Mouse (Mus musculus) heart, adult 2 months (tissue): ENCODE data around the gene Tor4a. TPM values are rescaled to one million over a fixed set of nuclear protein-coding genes. Genes with fewer than 3 reads are reported as not detected.
A peak's percentile ranks its signal among the peaks of the same experiment; 100 is the strongest.

Source experiments
- DNase-seq, 2 experiments: peaks; one replicate each; pipeline ENCODE4 v3.0.0; 2021
- H3K27ac ChIP-seq: fragments of 200-600 bp; 2 replicates; pipeline ENCODE4 v1.8.1; 2022
- H3K27me3 ChIP-seq: fragments of 200-500 bp; 2 replicates; pipeline ENCODE4 v1.6.1; 2012; ENCODE audit warnings: mild to moderate bottlenecking, low read length, inconsistent platforms, mixed read lengths; ENCODE audit not compliant: control insufficient read depth, insufficient read depth
- H3K36me3 ChIP-seq: fragments of 200-500 bp; 2 replicates; pipeline ENCODE4 v1.6.1; 2012; ENCODE audit warnings: low read length, inconsistent platforms; ENCODE audit not compliant: control insufficient read depth, insufficient read depth
- H3K4me1 ChIP-seq: fragments of 200-500 bp; 2 replicates; pipeline ENCODE4 v1.6.1; 2011; ENCODE audit warnings: low read length; ENCODE audit not compliant: control insufficient read depth, insufficient read depth
- H3K4me3 ChIP-seq: fragments of 200-600 bp; 2 replicates; pipeline ENCODE4 v1.8.1; 2022
- H3K79me2 ChIP-seq: fragments of 200-500 bp; replicated peaks from 2 replicates; pipeline ENCODE4 v1.6.1; 2012; ENCODE audit warnings: mild to moderate bottlenecking, inconsistent platforms, low read length, moderate library complexity, mixed read lengths; ENCODE audit not compliant: control insufficient read depth, insufficient read depth
- H3K9ac ChIP-seq: fragments of 200-500 bp; 2 replicates; pipeline ENCODE4 v1.6.1; 2012; ENCODE audit warnings: low read depth, mild to moderate bottlenecking, control low read depth, inconsistent platforms, low read length, mixed read lengths
- CTCF ChIP-seq: fragments of 200-600 bp; IDR thresholded peaks from 2 replicates; pipeline ENCODE4 v1.8.1; 2022; ENCODE audit warnings: antibody characterized with exemption, mild to moderate bottlenecking, moderate library complexity
- EP300 ChIP-seq: fragments of 200-500 bp; IDR thresholded peaks from 2 replicates; pipeline ENCODE4 v1.6.1; 2011; ENCODE audit warnings: low read depth, low read length, control low read depth; ENCODE audit not compliant: insufficient read depth
- POLR2A ChIP-seq: fragments of 200-500 bp; IDR thresholded peaks from 2 replicates; pipeline ENCODE4 v1.6.1; 2011; ENCODE audit warnings: mild to moderate bottlenecking, low read depth, low read length, control low read depth; ENCODE audit not compliant: insufficient read depth
- WGBS: fragments of 180-500 bp; shearing (Covaris S2); methylation state at CpG from one replicate; pipeline ENCODE4 v1.1.7; 2018; 5-methylcytosine and 5-hydroxymethylcytosine counted together
- intact Hi-C: fragments of 180-260 bp; cut with DNase I; formaldehyde crosslinking; loops from one replicate; pipeline ENCODE4 v1.15.1; 2025
- polyA plus RNA-seq: library from polyadenylated mRNA; depleted of rRNA; stranded (reverse); fragments of >200 nt; gene quantifications from 2 replicates; pipeline ENCODE4 v1.2.3, GENCODE M21; 2012
- total RNA-seq, 2 experiments: library from RNA; stranded (reverse); gene quantifications; 2 replicates each; pipeline ENCODE4 v1.2.3; 2021

The Tor4a gene
- total and polyA plus RNA-seq, 3 experiments, result 4.3 to 6.8 (median 4.9) TPM

DNA sequence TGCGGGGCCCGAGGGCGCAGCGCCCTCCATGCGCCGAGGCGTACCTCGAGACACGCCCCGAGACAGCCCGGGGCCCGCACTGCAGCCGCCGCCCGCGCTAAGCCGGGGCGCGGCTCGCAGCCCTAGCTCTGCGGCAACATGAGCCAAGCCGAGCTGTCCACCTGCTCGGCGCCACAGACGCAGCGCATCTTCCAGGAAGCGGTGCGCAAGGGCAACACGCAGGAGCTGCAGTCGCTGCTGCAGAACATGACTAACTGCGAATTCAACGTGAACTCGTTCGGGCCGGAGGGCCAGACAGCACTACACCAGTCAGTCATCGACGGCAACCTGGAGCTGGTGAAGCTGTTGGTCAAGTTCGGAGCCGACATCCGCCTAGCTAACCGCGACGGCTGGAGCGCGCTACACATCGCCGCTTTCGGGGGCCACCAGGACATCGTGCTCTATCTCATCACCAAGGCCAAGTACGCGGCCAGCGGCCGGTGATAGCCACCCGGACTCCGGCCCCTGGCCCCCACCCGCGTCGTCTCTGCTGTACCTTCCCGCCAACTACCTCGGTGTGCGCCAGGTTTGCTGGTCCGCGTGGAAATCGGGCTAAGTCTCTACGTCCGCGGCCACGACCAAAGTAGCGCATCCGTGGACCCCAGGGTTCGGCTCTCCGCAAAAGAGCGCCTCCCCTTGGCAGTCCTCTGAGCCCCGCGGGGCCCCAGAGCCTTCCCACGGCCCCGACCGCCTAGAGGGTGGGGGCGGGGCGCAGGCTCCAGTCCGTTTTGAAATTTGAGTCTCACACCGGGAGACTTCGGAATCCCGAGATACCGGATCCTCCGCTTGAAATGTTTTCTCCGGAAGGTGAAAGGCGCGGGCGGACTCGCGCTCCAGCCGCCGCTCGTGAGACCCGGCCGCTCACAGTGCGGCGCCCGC, 15.5 kb downstream of the Tor4a start:
- peak; percentile 64 to 71 for DNase-seq
- peak overlapping the region; percentile 89 for H3K27ac ChIP-seq
- H3K4me1 ChIP-seq, result peaks cover 23% of the 10 kb centered on the region
- no peaks in the 10 kb centered on the region for H3K36me3 ChIP-seq
- peak overlapping the region; percentile 61 for H3K4me3 ChIP-seq
- H3K9ac ChIP-seq, result peak overlapping the region; percentile 50
- TF ChIP-seq POLR2A, result no peak
- no peak for TF ChIP-seq EP300
- peak; percentile 42 for TF ChIP-seq CTCF
- H3K27me3 ChIP-seq, result no peaks in the 10 kb centered on the region
- WGBS, result under 1% methylated on average over 100 of the region's 100 CpGs
- intact Hi-C loops, result loop anchor here (1.0 to 5.0 kb wide), 2 partner anchors 15 to 39 kb away; partner anchors contain the start of gene Tor4a
- no peaks in the 10 kb centered on the region for H3K79me2 ChIP-seq

DNA sequence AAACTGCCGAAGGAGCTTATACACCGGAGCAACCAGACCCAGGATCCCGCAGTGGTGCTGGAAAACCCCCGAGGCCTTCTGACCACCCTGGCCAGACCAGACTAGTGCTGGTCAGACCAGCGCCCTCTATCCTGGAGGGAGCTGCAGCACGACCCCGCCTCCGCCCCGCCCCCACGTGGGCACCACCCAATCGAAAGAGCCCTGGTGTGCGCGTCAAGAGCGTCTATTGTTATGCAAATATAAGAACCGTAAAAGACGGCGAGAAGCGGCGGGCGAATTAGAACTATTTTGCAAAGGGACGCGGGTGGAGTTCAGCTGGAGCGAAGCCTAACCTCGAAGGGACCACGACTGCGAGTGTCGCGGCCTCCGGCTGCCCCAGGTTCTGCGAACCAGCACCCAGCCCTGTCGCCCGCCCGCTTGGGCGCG, 16.2 kb downstream of the Tor4a start, which contains the start of gene Nrarp:
Gene Nrarp, plus strand, starts transcription at position 281 of the 426 bp plus-strand sequence.
- peaks cover 30% of the 10 kb centered on the region for H3K4me1 ChIP-seq
- H3K9ac ChIP-seq, result peak within 1 kb of the TSS; percentile 57
- under 1% methylated on average over 35 of the region's 35 CpGs for WGBS
- DNase-seq, result peak; percentile 93 to 94
- TF ChIP-seq POLR2A, result peak; percentile 98
- TF ChIP-seq CTCF, result peak; percentile 70
- TF ChIP-seq EP300, result peak; percentile 51; the same call in 1 of the 2 replicates
- peak within 1 kb of the TSS; percentile 61 for H3K4me3 ChIP-seq
- no peaks in the 10 kb centered on the region for H3K36me3 ChIP-seq
- no peaks in the 10 kb centered on the region for H3K27me3 ChIP-seq
- peak within 1 kb of the TSS; percentile 89 for H3K27ac ChIP-seq
- intact Hi-C loops, result loop anchor here (1.0 to 5.0 kb wide), 2 partner anchors 16 to 38 kb away; partner anchors contain the start of gene Tor4a
- no peaks in the 10 kb centered on the region for H3K79me2 ChIP-seq

GRCm38 (mm10) chr2:25179566-25180217, 17.0 kb downstream of the Tor4a start:
- peak overlapping the region; percentile 57 for H3K9ac ChIP-seq
- H3K27me3 ChIP-seq, result no peaks in the 10 kb centered on the region
- peak overlapping the region; percentile 61 for H3K4me3 ChIP-seq
- 61% methylated on average over 15 of the region's 15 CpGs for WGBS
- TF ChIP-seq EP300 (no peak), POLR2A (no peak)
- no peaks in the 10 kb centered on the region for H3K79me2 ChIP-seq
- intact Hi-C loops, result loop anchor here (1.0 to 5.0 kb wide), 2 partner anchors 17 to 37 kb away; partner anchors contain the start of gene Tor4a
- no peaks in the 10 kb centered on the region for H3K36me3 ChIP-seq
- peaks cover 27% of the 10 kb centered on the region for H3K4me1 ChIP-seq
- DNase-seq, result peak in 1 of 2 experiments; percentile 20
- peak overlapping the region; percentile 89 for H3K27ac ChIP-seq

- TF ChIP-seq POLR2A, result 0 out of 2 replicates have a peak, but pooled peaks have one; percentile 20
- no peak for TF ChIP-seq EP300
- intact Hi-C loops, result no loop called here
- H3K27me3 ChIP-seq, result no peaks in the 10 kb centered on the region
- DNase-seq, result peak; percentile 30 to 43
- WGBS, result 40% methylated on average over 10 of the region's 10 CpGs
- peaks cover 26% of the 10 kb centered on the region for H3K4me1 ChIP-seq
- H3K9ac ChIP-seq, result no peak overlapping the region
- no peaks in the 10 kb centered on the region for H3K36me3 ChIP-seq
- H3K4me3 ChIP-seq, result peak overlapping the region; percentile 21; the same call in 1 of the 2 replicates
- H3K27ac ChIP-seq, result peak overlapping the region; percentile 86
- no peaks in the 10 kb centered on the region for H3K79me2 ChIP-seq
Measured at GRCm38 (mm10) chr2:25178285-25178972, 18.3 kb downstream of the Tor4a start.

- H3K4me1 ChIP-seq, result peaks cover 26% of the 10 kb centered on the region
- TF ChIP-seq POLR2A, result no peak
- TF ChIP-seq CTCF, result no peak
- TF ChIP-seq EP300, result 0 out of 2 replicates have a peak, but pooled peaks have one; percentile 7
- peak overlapping the region; percentile 52 for H3K9ac ChIP-seq
- no peaks in the 10 kb centered on the region for H3K27me3 ChIP-seq
- 29% methylated on average over 6 of the region's 6 CpGs for WGBS
- peak overlapping the region; percentile 86 for H3K27ac ChIP-seq
- no peaks in the 10 kb centered on the region for H3K36me3 ChIP-seq
- peak; percentile 65 to 71 for DNase-seq
- peak overlapping the region; percentile 24; the same call in 1 of the 2 replicates for H3K4me3 ChIP-seq
- no peaks in the 10 kb centered on the region for H3K79me2 ChIP-seq
- intact Hi-C loops, result loop anchor here (1.0 kb wide), 1 partner anchor 14 kb away; no protein-coding TSS in a partner anchor
Measured at GRCm38 (mm10) chr2:25177685-25178084, 19.0 kb downstream of the Tor4a start.
